Mouse (Mus musculus): Measurements from ENCODE around the gene Nyap2. TPM values are rescaled to one million over a fixed set of nuclear protein-coding genes. Genes with fewer than 3 reads are reported as not detected.
"Not testable (repeated sequence)": the region's sequence is repeated elsewhere in the genome, so short reads cannot be mapped to it uniquely, and the experiment has no call there.

Nyap2 gene
- total RNA-seq, 2 experiments from 2014 or later: 42.9 to 43.4 TPM

DNA sequence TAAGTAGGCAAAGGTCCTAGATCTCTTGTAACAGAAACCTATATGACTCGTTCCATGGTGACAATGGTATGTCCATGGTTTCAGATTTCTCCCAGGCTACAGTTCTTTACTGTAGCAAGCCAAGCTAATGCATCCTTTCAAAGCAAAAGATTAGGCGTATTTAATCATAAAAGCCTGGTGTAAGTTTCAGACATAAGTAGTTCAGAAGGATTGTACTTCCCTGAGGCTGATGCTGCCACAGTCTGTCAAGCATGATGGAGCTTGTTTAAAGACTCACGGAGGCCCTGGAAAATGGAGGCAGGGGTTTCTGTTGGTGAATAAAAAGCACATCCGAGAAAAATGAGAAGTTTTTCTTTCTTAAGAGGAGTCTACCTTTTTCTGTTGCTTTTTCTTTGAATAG, 134.7 kb downstream of the Nyap2 start:
- H3K27ac ChIP-seq: no peak overlapping the region
- DNase-seq (ENCODE audit: extremely low spot score in 1 of 2, low spot score in 2 of 2): no peak
- H3K4me3 ChIP-seq: no peak overlapping the region
- TF ChIP-seq CTCF (IDR thresholded peaks at IDR 0.05): no peak
- intact Hi-C loops (cut with DNase I): no loop called here

DNA sequence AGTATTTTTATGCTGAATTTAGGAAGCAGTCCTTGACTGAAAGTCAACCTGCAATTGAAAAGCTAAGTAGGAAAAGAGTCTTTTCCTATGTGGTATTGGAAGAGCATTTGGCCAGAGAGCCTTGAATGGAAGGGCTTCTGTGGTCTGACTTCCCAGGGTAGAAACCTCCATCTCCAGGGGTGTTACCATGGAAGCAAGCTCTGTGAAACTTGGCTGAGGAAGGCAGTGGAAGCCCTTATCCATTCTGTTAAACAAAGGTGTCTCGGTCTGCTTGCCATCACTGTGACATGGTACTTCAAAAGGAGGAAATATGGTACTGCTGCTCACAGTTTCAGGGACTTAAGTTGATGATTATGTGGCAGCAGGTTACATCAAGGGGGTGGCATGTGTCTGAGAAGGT, 143.0 kb downstream of the Nyap2 start:
- H3K27ac ChIP-seq: no peak overlapping the region
- no peak overlapping the region for H3K4me3 ChIP-seq
- DNase-seq (ENCODE audit: extremely low spot score in 1 of 2, low spot score in 2 of 2): no peak
- intact Hi-C loops (cut with DNase I): no loop called here
- no peak for TF ChIP-seq CTCF (IDR thresholded peaks at IDR 0.05)

DNA sequence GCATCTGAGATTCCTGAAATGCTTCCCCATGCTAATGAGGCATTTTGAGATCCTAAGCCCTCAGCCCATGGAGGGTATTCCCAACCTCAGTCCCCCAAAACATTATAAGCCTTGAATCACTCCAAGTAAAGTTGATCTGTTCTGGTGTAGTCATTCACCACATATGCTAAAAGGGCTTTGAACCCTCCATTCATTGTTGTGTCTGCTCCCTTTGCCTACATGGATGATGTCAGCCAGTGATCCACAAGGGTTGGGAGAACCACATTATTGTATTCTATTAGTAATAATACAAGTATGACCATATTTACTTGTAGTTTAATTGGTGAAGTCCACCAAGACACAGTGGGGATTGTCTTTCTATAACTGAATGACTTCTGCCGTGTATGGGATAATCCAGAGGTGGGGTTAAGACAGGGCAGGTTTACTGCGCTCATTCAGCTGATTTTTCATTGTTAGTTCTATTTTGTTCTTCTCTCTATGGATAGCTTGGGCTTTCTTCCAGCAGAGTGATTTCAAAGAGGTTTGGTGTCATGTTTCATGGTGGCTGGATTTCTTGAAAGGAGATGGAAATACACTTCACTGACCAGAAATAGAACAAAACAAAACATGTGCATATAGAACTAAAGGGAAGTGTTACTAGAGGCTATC, 155.1 kb downstream of the Nyap2 start:
- DNase-seq (ENCODE audit: extremely low spot score in 1 of 2, low spot score in 2 of 2): no peak

DNA sequence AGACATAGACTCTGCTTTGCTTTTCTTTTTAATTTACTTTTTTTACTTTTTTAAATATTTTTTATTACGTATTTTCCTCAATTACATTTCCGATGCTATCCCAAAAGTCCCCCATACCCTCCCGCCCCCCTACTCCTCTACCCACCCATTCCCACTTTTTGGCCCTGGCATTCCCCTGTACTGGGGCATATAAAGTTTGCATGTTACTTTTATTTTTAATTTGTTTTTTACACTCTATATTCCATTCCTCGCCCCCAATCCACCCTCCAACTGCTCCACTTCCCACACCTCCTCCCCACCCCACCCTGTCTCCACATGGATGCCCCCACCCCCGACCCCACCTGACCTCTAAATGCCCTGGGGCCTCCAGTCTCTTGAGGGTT, 155.6 kb downstream of the Nyap2 start:
- DNase-seq (ENCODE audit: extremely low spot score in 1 of 2, low spot score in 2 of 2); intact Hi-C loops (cut with DNase I); H3K27ac ChIP-seq; H3K4me3 ChIP-seq: not testable (repeated sequence)

More for the DNA sequence above, 155.1 kb downstream of the Nyap2 start:
- intact Hi-C loops (cut with DNase I): no loop called here
- Histone ChIP-seq H3K4me3 (no peak overlapping the region), H3K27ac (no peak overlapping the region)
- no peak for TF ChIP-seq CTCF (IDR thresholded peaks at IDR 0.05)

DNA sequence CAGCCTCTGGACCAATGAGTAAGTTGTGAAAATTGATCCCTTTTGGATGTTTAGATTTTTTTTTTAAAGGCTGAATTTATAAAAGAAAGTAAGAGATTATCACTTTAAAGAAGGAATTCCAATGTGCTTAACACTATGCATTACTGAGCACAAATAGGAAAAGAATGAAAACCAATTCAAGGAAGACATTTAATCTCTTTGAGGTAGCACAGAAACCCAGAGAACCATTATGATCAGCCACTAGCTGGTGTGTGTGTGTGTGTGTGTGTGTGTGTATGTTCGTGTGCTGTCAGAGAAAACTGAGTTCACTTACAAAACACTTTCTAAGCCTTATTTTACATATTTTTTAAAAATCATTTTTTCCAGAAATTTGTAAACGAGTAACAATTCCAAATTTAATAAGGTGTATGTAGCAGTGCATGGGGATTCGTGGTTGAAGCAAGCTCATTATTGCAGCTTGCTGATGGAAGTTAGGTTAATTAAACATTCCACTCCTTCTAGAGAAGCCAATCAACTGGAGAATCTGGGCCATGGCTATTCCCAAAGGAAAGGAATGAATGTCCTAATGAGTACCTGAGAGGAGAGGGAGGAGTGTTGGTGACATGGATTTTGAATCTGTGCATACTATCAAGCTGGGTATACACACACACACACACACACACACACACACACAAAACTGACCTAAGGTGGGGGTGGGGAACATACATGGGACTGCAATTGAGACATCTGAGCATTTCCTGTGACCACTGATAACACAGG, 171.9 kb downstream of the Nyap2 start:
- intact Hi-C loops (cut with DNase I): no loop called here
- Histone ChIP-seq H3K4me3 (no peak overlapping the region), H3K27ac (no peak overlapping the region)
- TF ChIP-seq CTCF (IDR thresholded peaks at IDR 0.05): no peak
- no peak for DNase-seq (ENCODE audit: extremely low spot score in 1 of 2, low spot score in 2 of 2)

DNA sequence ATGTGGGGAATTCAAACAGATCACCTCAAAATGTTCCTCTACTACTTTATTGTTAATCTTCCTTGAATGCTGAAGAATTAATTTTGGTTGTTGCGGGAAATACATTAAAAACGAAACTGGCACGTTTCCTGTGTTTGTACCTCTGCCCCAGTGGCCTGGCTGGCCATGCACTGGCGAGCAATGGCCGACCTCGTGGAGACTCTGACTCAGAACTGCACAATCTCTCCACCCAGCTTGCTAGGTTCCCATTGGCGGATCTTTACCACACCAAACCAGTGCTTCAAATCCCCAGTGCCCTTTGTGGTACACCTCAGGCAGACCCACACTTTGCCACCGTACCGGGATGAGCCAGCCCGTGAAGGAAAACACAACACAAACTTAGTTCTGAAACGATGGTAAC, 173.3 kb downstream of the Nyap2 start:
- DNase-seq (ENCODE audit: extremely low spot score in 1 of 2, low spot score in 2 of 2): no peak
- Histone ChIP-seq H3K4me3 (no peak overlapping the region), H3K27ac (no peak overlapping the region)
- TF ChIP-seq CTCF (IDR thresholded peaks at IDR 0.05): no peak
- intact Hi-C loops (cut with DNase I): no loop called here

DNA sequence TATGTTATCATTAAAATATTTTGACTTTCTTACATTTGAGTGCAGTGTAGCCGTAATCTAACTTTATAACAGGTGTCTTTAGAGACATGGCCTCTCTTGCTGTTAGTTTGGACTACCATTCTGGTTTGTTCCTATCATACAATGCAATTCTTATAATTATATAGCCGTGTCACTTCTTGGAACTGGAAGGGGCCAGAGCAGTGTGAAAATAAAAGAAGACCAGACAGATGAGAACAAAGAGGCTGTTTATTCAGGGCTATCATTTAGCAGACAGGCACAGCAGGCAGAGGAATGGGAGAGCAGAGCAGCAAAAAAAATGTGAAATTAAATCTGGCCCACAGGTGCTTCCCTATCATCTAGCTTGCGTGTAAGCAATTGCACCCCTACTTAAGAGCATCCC, 189.7 kb downstream of the Nyap2 start:
- intact Hi-C loops (cut with DNase I): no loop called here
- TF ChIP-seq CTCF (IDR thresholded peaks at IDR 0.05): no peak
- Histone ChIP-seq H3K27ac (no peak overlapping the region), H3K4me3 (no peak overlapping the region)
- DNase-seq (ENCODE audit: extremely low spot score in 1 of 2, low spot score in 2 of 2): no peak

DNA sequence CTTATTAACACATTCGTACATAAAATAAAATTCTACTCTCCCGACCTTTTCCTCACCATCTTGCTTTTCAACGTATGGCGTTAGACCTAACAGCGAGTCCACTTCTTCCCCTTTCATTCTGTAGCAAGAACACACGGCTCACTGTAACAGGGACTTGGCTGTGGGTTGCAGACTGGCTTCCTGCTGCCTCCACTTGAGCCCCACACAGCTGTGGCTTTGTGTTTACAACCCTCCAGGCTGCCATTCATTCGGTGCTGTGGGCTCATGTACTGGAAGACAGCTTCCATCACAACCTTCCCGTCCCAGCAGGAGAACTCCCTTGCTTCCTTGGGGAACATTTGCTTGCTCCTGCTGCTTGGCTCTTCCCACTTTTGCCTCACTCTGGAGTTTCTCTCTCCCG, 204.2 kb downstream of the Nyap2 start:
- Histone ChIP-seq H3K27ac (no peak overlapping the region), H3K4me3 (no peak overlapping the region)
- DNase-seq (ENCODE audit: extremely low spot score in 1 of 2, low spot score in 2 of 2): no peak
- no peak for TF ChIP-seq CTCF (IDR thresholded peaks at IDR 0.05)
- intact Hi-C loops (cut with DNase I): no loop called here

DNA sequence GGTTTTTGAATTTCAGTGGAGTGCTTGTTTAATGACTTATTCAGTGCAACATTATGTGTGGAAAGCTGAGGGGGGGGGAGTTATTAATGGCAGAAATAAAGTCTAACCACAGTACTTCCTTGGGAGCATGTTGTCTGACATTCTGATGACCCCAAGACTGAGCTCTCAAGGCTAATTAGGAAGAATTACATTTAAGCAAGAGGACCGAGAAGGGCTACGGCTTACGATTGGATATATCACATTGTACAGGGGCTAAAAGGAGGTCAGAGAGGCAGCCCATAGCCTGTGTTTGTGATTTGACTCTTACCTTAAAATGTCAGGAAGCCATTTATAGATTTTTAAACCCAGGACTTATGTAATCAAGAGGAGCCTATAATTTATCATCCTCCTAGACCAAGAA, 208.9 kb downstream of the Nyap2 start:
- Histone ChIP-seq H3K27ac (no peak overlapping the region), H3K4me3 (no peak overlapping the region)
- no peak for TF ChIP-seq CTCF (IDR thresholded peaks at IDR 0.05)
- DNase-seq (ENCODE audit: extremely low spot score in 1 of 2, low spot score in 2 of 2): no peak
- intact Hi-C loops (cut with DNase I): loop anchor here (5.0 kb wide), 2 partner anchors 208 to 223 kb away; partner anchors contain the start of gene Nyap2

DNA sequence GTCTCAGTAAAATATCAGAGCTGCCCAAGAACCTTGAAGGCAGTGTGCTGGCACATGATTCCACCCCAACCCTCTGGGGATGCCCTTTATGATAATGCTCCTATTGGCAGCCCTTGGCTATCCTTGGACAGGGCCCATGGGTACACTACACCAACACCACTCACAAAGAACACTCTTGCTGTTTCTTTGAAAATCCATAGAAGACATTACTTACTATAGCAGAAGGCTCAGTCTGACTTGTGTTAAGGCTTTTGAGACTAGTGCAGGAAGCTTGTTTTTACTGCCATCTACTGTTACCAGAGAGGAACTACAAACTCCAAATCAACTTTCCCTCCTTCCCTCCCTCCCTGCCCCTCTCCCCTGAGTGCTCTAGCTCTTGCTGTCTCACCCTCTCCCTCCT, 210.3 kb downstream of the Nyap2 start:
- peak; percentile 84 for TF ChIP-seq CTCF (IDR thresholded peaks at IDR 0.05)
- no peak overlapping the region for H3K27ac ChIP-seq
- H3K4me3 ChIP-seq: no peak overlapping the region
- no peak for DNase-seq (ENCODE audit: extremely low spot score in 1 of 2, low spot score in 2 of 2)
- intact Hi-C loops (cut with DNase I): loop anchor here (1.0 to 5.0 kb wide), 3 partner anchors 210 to 457 kb away; partner anchors contain the start of gene Nyap2

DNA sequence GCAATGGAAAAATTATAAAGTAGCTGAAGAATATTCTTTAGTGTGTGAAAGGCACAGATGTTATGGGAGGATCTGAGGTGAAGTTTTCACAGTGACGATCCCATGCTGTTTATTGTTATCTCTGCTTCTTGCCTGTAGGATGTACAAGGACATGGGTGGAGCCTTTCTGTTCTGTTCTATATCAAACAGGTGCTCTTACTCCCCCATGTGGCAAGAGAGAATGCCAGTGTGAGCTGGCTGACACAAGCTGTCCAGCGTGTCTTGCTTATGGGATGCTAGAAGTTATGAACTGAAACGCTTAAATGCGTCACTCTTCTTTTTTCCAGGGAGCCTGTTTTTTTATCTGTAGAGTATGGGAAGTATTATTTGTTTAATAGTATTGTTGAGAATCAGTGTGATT, 224.0 kb downstream of the Nyap2 start:
- Histone ChIP-seq H3K27ac (no peak overlapping the region), H3K4me3 (no peak overlapping the region)
- intact Hi-C loops (cut with DNase I): loop anchor here (5.0 kb wide), 1 partner anchor 1118 kb away; no protein-coding TSS in a partner anchor
- DNase-seq (ENCODE audit: extremely low spot score in 1 of 2, low spot score in 2 of 2): peak in 1 of 2 experiments; percentile 23
- peak; percentile 54 for TF ChIP-seq CTCF (IDR thresholded peaks at IDR 0.05)

DNA sequence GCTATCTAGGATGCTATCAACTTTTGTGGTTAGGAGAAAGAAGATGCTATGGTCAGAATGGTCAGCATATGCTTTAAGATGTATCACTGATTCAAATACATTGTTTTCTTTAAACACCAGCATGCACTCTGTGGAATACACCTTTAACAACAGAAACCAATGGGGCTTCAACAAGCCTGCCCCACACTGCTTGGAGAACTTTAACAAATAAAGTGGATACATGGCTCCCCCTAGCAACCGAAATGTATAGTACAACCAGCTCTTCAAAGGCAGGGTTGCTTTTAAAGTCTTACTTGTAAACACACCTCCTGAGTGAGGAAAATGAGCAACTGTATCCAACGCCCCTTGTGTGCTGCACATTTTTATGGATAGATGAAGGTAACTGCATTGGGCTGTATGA, 224.9 kb downstream of the Nyap2 start:
- intact Hi-C loops (cut with DNase I): loop anchor here (1.0 to 5.0 kb wide), 2 partner anchors 471 to 1119 kb away; no protein-coding TSS in a partner anchor
- peak; percentile 68 for TF ChIP-seq CTCF (IDR thresholded peaks at IDR 0.05)
- peak; percentile 54 for DNase-seq (ENCODE audit: extremely low spot score in 1 of 2, low spot score in 2 of 2)
- no peak overlapping the region for H3K4me3 ChIP-seq
- no peak overlapping the region for H3K27ac ChIP-seq
